Mouse (Mus musculus) brain, embryonic 14.5 days (tissue): ENCODE results near the gene Cnpy4. TPM values are rescaled to one million over a fixed set of nuclear protein-coding genes. Genes with fewer than 3 reads are reported as not detected.

ENCODE experiments used
- DNase-seq: peaks from one replicate; pipeline ENCODE4 v3.0.0-alpha.2; 2011; ENCODE audit warnings: low read depth
- CTCF ChIP-seq: fragments of 200-500 bp; IDR thresholded peaks from 2 replicates; pipeline ENCODE4 v1.5.1; 2012; ENCODE audit warnings: inconsistent platforms, mild to moderate bottlenecking, moderate library complexity, borderline replicate concordance; ENCODE audit not compliant: insufficient read depth, insufficient read length; ENCODE audit errors: extremely low read depth
- POLR2A ChIP-seq: fragments of 200-500 bp; IDR thresholded peaks from 2 replicates; pipeline ENCODE4 v1.6.1; 2012; ENCODE audit warnings: mild to moderate bottlenecking, inconsistent platforms, borderline replicate concordance; ENCODE audit not compliant: poor library complexity, insufficient read depth, insufficient read length, severe bottlenecking; ENCODE audit errors: extremely low read depth
- polyA plus RNA-seq: library from polyadenylated mRNA; depleted of rRNA; stranded (reverse); fragments of >200 nt; gene quantifications from 2 replicates; pipeline ENCODE4 v1.2.3, GENCODE M21; 2012

The Cnpy4 gene
- polyA plus RNA-seq, 1 experiment = 22.7 TPM

DNA sequence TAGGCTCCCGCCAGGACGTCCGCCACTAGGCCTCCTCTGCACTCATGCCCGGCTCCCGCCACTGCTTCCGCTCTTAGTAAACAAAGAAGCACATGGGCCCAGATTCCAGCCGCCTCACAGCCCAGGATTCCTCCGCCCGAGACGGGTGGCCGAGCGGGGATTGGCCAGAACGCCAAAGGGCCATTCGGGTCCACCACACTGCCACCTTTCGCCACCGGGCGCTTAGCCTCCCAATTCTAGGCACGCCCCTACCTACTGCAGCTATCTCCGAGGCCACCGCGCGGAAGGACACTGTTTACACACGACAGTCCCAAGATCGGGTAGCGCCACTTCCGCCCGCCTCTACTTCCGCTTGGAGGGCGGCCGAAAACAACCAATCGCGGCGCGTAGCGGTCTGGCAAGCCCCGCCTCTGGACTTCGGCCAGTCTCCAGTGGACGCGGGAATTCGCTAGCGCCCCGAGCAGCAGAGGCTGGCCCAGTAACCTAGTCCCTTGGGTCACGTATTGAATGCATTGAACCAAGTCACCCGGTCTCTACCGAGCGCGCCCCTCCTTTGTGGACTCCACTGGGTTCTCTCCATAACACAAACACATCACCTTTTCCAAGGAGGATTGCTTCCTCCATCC is 16.2 kb upstream of the Cnpy4 start:
- DNase-seq = peak; percentile 99
- peak; percentile 50; the same call in 1 of the 2 replicates for TF ChIP-seq POLR2A
- no peak for TF ChIP-seq CTCF

DNA sequence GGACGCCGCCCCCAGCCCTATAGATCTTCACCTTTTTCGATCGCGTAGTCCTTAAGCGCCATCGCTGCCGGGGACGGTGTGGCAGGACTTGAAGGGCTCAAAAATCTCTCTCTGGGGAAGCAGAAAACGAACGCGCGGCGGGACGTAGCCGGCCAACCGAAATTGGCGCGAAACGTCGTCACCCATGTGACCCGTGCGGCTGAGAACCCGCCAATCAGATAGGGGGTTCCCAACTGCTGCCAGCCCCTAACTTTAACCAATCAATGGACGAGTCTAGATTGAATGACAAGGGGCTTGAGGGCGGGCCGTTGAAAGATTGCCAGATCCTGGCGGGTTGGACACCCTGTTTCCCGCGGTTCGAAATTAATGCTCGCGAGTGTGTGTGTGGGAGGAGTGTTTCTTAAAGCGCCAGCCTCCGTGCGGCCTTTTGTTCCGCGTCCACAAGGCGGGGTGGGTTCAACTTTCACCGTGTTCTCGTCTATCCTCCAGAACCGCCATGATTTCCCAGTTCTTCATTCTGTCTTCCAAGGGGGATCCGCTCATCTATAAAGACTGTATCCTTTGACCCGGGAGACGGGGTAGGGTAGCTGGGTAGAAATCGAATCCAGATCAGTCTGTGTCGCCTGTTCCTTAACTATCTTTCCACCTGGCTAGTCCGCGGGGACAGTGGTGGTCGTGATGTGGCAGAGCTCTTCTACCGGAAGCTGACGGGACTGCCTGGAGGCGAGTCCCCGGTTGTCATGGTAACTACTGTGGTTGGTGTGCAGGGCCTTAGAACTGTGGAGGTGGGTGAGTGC is 15.4 kb upstream of the Cnpy4 start, which contains the start of the genes Ap4m1 and Mcm7:
Gene Ap4m1 (plus strand): TSS at position 308 of the 797 bp plus-strand sequence.
Gene Mcm7 (minus strand): TSS at position 728 of the 797 bp plus-strand sequence.
- peak; percentile 27; the same call in 1 of the 2 replicates for TF ChIP-seq POLR2A
- TF ChIP-seq CTCF = 0 out of 2 replicates have a peak, but pooled peaks have one; percentile 1
- peak; percentile 99 for DNase-seq

DNA sequence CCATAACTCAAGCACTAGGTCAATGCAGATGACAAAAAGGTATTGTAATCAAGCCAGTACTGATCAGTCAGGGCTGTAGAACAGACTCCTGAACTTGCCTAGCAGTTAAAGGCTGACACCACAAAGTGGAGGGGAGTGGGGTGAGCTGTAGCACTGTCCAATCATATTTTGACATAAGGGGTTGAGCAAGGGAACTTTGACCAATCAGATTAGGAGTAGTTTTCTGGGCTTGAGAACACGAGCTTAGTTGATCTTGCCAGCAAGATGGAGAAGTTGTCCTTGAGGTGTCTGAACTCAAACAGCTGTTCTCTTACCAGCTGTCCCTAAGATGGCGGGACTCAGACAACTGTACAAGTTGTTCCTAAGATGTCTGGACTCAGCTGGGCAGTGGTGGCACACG is 14.1 kb upstream of the Cnpy4 start:
- DNase-seq = no peak
- TF ChIP-seq CTCF = no peak
- TF ChIP-seq POLR2A = no peak

DNA sequence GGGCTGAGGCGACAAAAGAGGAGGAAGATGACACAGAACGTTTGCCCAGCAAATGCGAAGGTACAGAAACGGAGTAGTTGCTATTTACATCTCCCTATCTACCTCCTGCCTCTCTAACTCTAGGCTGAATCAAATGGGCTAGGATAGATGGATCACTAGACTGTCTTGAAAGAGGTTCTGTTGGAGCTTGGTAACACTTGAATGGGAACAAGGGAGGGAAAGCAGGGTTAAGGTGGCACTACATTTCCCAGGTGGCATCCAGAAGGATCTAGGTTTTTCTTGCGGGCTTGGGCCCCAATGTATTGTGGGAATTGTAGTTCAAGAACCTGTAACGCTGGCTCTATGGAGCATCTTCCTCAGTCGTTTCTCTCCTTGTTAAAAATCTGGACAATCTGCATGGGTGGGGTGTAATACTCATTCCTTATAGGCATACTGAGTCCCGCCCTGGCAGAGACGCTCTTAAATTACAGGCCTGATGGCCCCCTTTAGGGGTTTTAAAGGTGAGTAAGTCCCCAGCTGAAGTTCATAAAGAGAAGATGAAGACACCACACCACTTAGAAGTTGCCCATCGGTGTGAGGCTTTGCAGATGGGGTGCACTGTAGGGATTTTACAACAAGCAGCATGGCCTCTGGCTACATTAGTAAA is 499 bp downstream of the Cnpy4 start:
- DNase-seq = peak; percentile 97

DNA sequence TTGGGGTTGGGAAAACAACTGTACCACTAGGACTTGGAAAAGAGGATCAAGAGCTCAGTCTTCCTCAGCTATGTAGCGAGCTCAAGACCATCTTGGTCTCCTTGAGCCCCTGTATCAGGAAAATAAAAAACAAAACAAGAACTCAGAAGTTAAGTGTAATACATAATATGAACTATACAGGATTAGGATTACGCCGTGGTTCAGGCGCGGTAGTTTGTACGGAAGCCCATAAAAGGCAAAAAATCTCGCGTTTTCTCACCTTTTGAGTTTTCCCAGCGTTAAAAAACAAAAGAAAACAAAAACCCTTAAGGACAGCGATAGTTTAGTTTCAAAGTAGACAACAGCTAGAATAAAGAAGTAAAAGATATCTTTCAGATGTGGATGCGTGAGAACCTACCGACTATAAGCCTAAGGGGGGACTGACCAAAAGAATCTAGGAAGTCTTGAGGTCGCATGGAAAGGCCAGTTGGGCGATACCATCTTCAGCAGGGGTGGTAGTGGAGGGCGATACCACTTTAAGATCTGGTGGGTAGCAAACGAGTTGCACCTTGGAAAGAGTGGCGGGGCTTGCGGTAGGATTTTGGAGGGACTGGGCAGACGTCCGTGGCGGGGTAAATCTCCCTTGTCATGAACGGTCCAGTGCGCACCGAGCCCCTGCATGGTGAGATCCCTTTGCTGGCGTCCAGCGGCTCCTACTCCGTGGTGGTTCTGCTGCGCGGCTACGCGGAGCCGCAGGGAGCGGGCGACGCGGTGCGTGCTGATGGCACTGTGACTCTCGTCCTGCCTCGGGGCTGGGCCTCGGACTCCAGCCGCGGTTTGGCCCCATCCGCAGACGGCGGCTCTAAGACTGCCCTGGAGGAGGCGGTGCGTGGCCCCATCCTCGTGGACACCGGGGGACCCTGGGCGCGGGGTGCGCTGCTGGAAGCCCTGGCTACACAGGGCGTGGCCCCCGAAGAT is 6.8 kb downstream of the Cnpy4 start, which contains the start of gene Mblac1:
Gene Mblac1 (plus strand): TSS at position 544 of the 957 bp plus-strand sequence.
- peak; percentile 96 for DNase-seq

More for the DNA sequence above, 499 bp downstream of the Cnpy4 start:
- no peak for TF ChIP-seq CTCF
- TF ChIP-seq POLR2A = no peak

DNA sequence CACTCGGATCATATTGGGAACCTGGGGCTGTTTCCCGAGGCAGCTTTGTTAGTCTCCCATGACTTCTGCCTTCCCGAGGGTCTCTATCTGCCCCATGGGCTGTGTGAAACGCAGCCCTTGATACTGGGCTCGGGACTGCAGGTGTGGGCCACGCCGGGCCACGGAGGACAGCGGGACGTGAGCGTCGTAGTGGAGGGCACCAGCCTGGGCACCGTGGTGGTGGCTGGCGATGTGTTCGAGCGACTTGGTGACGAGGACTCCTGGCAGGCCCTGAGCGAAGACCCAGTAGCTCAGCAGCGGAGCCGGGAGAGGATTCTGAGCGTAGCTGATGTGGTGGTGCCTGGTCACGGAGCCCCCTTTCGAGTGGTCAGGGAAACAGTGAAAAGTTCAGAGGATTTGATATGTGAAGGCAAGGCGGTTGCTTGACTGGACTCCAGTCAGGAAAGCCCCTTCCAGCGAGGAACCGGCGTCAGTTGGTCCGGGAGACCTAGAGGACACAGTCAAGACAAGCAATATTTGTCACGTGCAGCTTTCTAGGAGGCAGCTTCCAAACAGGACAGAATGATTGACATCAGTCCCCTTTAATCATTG is 7.6 kb downstream of the Cnpy4 start:
- DNase-seq = peak; percentile 64
- TF ChIP-seq POLR2A = 0 out of 2 replicates have a peak, but pooled peaks have one; percentile 19
- TF ChIP-seq CTCF = no peak

More for the DNA sequence above, 6.8 kb downstream of the Cnpy4 start, which contains the start of gene Mblac1:
- TF ChIP-seq CTCF (no peak), POLR2A (peak; percentile 55; the same call in 1 of the 2 replicates)

DNA sequence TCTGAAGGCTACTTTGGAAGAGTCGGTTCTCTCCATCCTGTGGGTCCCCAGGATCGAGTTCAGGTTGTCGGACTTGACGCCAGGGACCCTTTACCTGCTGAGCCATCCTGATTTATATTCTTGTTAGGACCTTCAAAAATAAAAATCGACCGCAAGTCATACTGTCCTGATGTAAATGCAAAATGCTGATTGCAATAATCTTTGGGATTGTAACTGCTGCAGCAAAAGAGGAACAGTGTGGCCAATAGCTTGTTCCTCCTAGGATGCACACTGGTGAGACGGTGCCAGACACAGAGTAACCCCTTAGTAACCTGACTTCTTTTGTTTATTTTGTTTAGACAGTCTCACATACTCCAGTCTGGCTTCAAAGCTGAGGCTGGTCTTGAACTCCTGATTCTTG is 8.2 kb downstream of the Cnpy4 start:
- TF ChIP-seq POLR2A = no peak
- TF ChIP-seq CTCF = no peak
- no peak for DNase-seq

DNA sequence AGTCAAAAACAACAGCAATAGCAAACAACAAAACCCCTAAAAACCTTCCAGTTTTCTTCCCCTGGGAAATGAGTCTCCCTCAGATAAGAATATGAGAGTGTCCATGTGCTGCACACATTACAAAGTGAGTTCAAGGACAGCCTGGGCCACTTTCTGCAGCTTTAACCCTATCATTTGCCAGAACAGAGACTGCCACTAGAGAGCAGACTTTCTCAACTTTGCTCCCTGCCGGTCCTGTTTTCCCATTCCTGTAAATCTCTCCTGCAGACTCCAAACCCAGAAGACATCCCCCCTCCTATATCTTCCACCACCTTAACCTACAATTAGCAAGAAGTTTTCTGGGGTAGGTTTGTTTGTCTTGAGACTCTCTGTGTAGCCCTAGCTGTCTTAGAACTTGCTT is 12.3 kb downstream of the Cnpy4 start:
- DNase-seq = peak; percentile 44
- TF ChIP-seq POLR2A (no peak), CTCF (peak; percentile 53; the same call in 1 of the 2 replicates)

DNA sequence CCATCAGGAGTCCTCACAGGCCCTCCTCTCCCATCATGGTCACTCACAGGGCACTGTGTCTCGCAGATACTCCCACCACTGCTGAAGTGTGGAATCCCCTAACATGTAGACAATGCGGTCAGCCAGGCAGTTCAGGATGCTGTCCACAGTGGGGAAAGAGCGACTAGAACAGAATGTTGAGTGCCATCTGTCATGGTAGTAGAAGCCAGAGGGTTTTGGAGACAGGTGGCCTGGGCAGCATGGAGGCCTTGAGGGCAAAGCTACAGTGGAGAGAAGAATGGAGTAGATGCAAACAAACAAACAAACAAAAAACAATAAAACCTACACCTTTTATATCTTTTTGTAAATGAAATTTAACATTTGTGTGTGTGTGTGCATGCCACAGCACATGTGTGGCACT is 14.8 kb downstream of the Cnpy4 start:
- DNase-seq = no peak
- TF ChIP-seq CTCF (no peak), POLR2A (no peak)

DNA sequence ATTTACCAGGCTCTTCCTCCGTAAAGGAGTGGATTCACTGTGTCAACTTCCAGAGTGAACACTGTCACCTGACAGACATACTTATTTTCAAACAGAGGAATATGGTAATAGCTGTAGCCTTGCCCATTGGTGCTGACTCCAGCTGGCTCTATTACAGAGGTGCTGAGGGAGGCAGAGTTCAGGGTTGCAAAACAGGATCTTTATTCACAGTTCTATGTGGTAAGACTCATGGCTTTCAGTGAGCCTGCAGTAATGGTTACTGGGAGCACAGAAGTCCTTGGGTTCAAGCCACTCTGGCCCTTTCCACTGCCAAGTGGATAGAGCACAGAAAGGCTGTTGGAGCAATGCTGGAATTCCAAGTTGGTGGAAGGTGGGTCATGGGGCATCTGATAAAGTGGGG is 20.0 kb downstream of the Cnpy4 start:
- no peak for TF ChIP-seq POLR2A
- TF ChIP-seq CTCF = no peak
- DNase-seq = no peak
